Mouse (Mus musculus): Measurements from ENCODE around the gene Ppt1. TPM values are rescaled to one million over a fixed set of nuclear protein-coding genes. Genes with fewer than 3 reads are reported as not detected.
"Not testable (repeated sequence)": the region's sequence is repeated elsewhere in the genome, so short reads cannot be mapped to it uniquely, and the experiment has no call there.

The Ppt1 gene
- total RNA-seq (2021) = 10 to 100 TPM; 97.2 to 97.7 TPM
- long read RNA-seq, experiment 1, transcript Ppt1-201 (9 exons, 2,381 nt) = major isoform, 97 of 116 reads
- long read RNA-seq, experiment 1, partial matches to known transcripts = 4 of 116 reads
- long read RNA-seq, experiment 1, other reads (novel, unspliced or antisense) = 11 of 116 reads
- long read RNA-seq, experiment 2, transcript Ppt1-201 (9 exons, 2,381 nt) = major isoform, 76 of 94 reads
- long read RNA-seq, experiment 2, partial matches to known transcripts = 3 of 94 reads
- long read RNA-seq, experiment 2, other reads (novel, unspliced or antisense) = 13 of 94 reads

GRCm38 (mm10) chr4:122835530-122836402 is at the start of gene Ppt1:
Gene Ppt1, plus strand, starts transcription at chr4:122836242.
- intact Hi-C loops (cut with DNase I) = loop anchor here (1.0 to 5.0 kb wide), 2 partner anchors 50 to 1593 kb away; no protein-coding TSS in a partner anchor
- Histone ChIP-seq H3K27ac (peak within 1 kb of the TSS; percentile 94), H3K4me3 (peak within 1 kb of the TSS; percentile 92)
- TF ChIP-seq CTCF (IDR thresholded peaks at IDR 0.05) = peak; percentile 36
- DNase-seq (ENCODE audit: extremely low spot score in 1 of 2, low spot score in 2 of 2) = peak; percentile 92 to 93

- no peak for TF ChIP-seq CTCF (IDR thresholded peaks at IDR 0.05)
- DNase-seq (ENCODE audit: extremely low spot score in 1 of 2, low spot score in 2 of 2) = no peak
- Histone ChIP-seq H3K27ac (no peak overlapping the region), H3K4me3 (no peak overlapping the region)
- intact Hi-C loops (cut with DNase I) = no loop called here
Measured at GRCm38 (mm10) chr4:122789335-122790089, 46.5 kb upstream of the Ppt1 start.

- TF ChIP-seq CTCF (IDR thresholded peaks at IDR 0.05) = peak; percentile 82
- intact Hi-C loops (cut with DNase I) = loop anchor here (2.0 to 5.0 kb wide), 3 partner anchors 177 to 1567 kb away; no protein-coding TSS in a partner anchor
- Histone ChIP-seq H3K27ac (no peak overlapping the region), H3K4me3 (no peak overlapping the region)
- DNase-seq (ENCODE audit: extremely low spot score in 1 of 2, low spot score in 2 of 2) = peak; percentile 63 to 82
Measured at GRCm38 (mm10) chr4:122808108-122808507, 27.9 kb upstream of the Ppt1 start.

GRCm38 (mm10) chr4:122811180-122811579 is 24.9 kb upstream of the Ppt1 start:
- intact Hi-C loops (cut with DNase I) = no loop called here
- no peak overlapping the region for H3K27ac ChIP-seq
- DNase-seq (ENCODE audit: extremely low spot score in 1 of 2, low spot score in 2 of 2) = no peak
- no peak overlapping the region for H3K4me3 ChIP-seq
- no peak for TF ChIP-seq CTCF (IDR thresholded peaks at IDR 0.05)

GRCm38 (mm10) chr4:122811824-122812223 is 24.2 kb upstream of the Ppt1 start:
- no peak overlapping the region for H3K27ac ChIP-seq
- intact Hi-C loops (cut with DNase I) = no loop called here
- TF ChIP-seq CTCF (IDR thresholded peaks at IDR 0.05) = no peak
- H3K4me3 ChIP-seq = no peak overlapping the region
- DNase-seq (ENCODE audit: extremely low spot score in 1 of 2, low spot score in 2 of 2) = no peak

GRCm38 (mm10) chr4:122816202-122816601 is 19.8 kb upstream of the Ppt1 start:
- no peak for TF ChIP-seq CTCF (IDR thresholded peaks at IDR 0.05)

GRCm38 (mm10) chr4:122820941-122821340 is 15.1 kb upstream of the Ppt1 start:
- intact Hi-C loops (cut with DNase I); DNase-seq (ENCODE audit: extremely low spot score in 1 of 2, low spot score in 2 of 2); H3K4me3 ChIP-seq; H3K27ac ChIP-seq: not testable (repeated sequence)

More at GRCm38 (mm10) chr4:122816202-122816601, 19.8 kb upstream of the Ppt1 start:
- no peak overlapping the region for H3K27ac ChIP-seq
- intact Hi-C loops (cut with DNase I) = no loop called here
- DNase-seq (ENCODE audit: extremely low spot score in 1 of 2, low spot score in 2 of 2) = no peak
- H3K4me3 ChIP-seq = no peak overlapping the region

GRCm38 (mm10) chr4:122827651-122828050 is 8.4 kb upstream of the Ppt1 start:
- H3K27ac ChIP-seq = no peak overlapping the region
- H3K4me3 ChIP-seq = no peak overlapping the region
- no peak for DNase-seq (ENCODE audit: extremely low spot score in 1 of 2, low spot score in 2 of 2)
- no peak for TF ChIP-seq CTCF (IDR thresholded peaks at IDR 0.05)
- intact Hi-C loops (cut with DNase I) = no loop called here

- no peak for DNase-seq (ENCODE audit: extremely low spot score in 1 of 2, low spot score in 2 of 2)
- no peak overlapping the region for H3K4me3 ChIP-seq
- intact Hi-C loops (cut with DNase I) = no loop called here
- TF ChIP-seq CTCF (IDR thresholded peaks at IDR 0.05) = no peak
- no peak overlapping the region for H3K27ac ChIP-seq
Measured at GRCm38 (mm10) chr4:122829339-122829738, 6.7 kb upstream of the Ppt1 start.

GRCm38 (mm10) chr4:122831888-122832287 is 4.2 kb upstream of the Ppt1 start:
- intact Hi-C loops (cut with DNase I) = no loop called here
- DNase-seq (ENCODE audit: extremely low spot score in 1 of 2, low spot score in 2 of 2) = no peak
- Histone ChIP-seq H3K27ac (no peak overlapping the region), H3K4me3 (no peak overlapping the region)
- no peak for TF ChIP-seq CTCF (IDR thresholded peaks at IDR 0.05)

- Histone ChIP-seq H3K27ac (peak overlapping the region; percentile 94), H3K4me3 (peak overlapping the region; percentile 92)
- no peak for DNase-seq (ENCODE audit: extremely low spot score in 1 of 2, low spot score in 2 of 2)
- TF ChIP-seq CTCF (IDR thresholded peaks at IDR 0.05) = no peak
- intact Hi-C loops (cut with DNase I) = loop anchor here (1.0 to 5.0 kb wide), 2 partner anchors 49 to 1594 kb away; no protein-coding TSS in a partner anchor
Measured at GRCm38 (mm10) chr4:122836403-122836775, 347 bp downstream of the Ppt1 start.

All from left cerebral cortex, adult 2 months (tissue).